In the genomic region with DNA sequence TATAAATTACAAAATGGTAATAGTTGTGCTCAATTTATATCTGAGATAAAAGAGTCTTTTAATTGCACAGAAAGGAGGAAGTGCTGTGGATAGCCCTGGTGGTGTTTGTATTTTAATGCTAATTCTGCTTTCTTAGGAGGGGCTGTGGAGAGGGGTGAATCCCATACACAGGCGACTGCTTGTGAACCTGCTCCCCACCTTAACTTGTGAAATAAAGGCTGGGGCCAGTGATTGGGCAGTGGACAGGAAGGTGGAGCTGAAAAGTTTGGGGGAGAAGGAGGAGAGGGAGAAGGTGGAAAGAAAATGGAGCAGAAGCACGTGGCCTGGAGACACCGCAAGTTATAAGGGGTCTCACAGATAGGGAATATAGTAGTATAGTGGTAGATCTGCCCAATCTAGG, we compare ENCODE assay signal across 27 mouse cellular contexts. TPM values are rescaled to one million over a fixed set of nuclear protein-coding genes. Genes with fewer than 3 reads are reported as not detected.
DNase-seq lines count a peak whose midpoint lies in the region; ATAC-seq and TF ChIP-seq lines count a peak whose summit lies in the region.
"Had no signal": no experiment of that assay in that cellular context is flagged by ENCODE, and none has a peak within 500 bp of the region (broad histone marks: within the 10 kb centered on the region; RNA-seq: fewer than 3 reads in every experiment).

No protein-coding gene starts in this region.

- H3K4me2 ChIP-seq in forebrain, embryonic 11.5 days (ENCODE audit: low read depth, low read length, severe bottlenecking) = no peak overlapping the region
- H3K4me2 ChIP-seq in forebrain, embryonic 12.5 days = no peak overlapping the region
- H3K4me2 ChIP-seq in hindbrain, embryonic 12.5 days (replicated peaks) = no peak overlapping the region

- no peak overlapping the region for H3K9ac ChIP-seq in forebrain, embryonic 11.5 days (ENCODE audit: low read length)
- H3K9ac ChIP-seq in forebrain, embryonic 12.5 days = no peak overlapping the region
- H3K9ac ChIP-seq in hindbrain, embryonic 12.5 days = no peak overlapping the region

- 79% methylated on average over 3 of the region's 3 CpGs for WGBS in forebrain, embryonic 11.5 days
- 63% methylated on average over 3 of the region's 3 CpGs for WGBS in forebrain, embryonic 12.5 days
- WGBS in hindbrain, embryonic 12.5 days = 68% methylated on average over 3 of the region's 3 CpGs

- DNase-seq in forebrain, embryonic 11.5 days (ENCODE audit: low spot score) = peak; percentile 43
- DNase-seq in ES-CJ7 (ENCODE audit: low read depth, low spot score) (peak; percentile 74), R1 (ENCODE audit: low read depth, low spot score) (peak; percentile 69)
- no peak for DNase-seq in layer of hippocampus, postnatal 10 days (ENCODE audit: low spot score in 2 of 2)
- DNase-seq in right cerebral cortex, postnatal 25 days = no peak
- DNase-seq: adrenal gland, adult 2 months; adrenal gland, adult 8-10 months; adrenal gland, postnatal 10 days; adrenal gland, postnatal 14 days; adrenal gland, postnatal 25 days; adrenal gland, postnatal 36 days; B cell, adult 2 months; cerebellum, adult 11 months; cerebellum, adult 11-12 months; cerebellum, adult 18-20 months; cerebellum, adult 2 months; cerebellum, adult 8-10 months had no signal

- H3K27me3 ChIP-seq in forebrain, embryonic 11.5 days (ENCODE audit: control insufficient read depth, insufficient read depth, low read length) = no peaks in the 10 kb centered on the region
- H3K27me3 ChIP-seq in forebrain, embryonic 12.5 days = peaks cover 5% of the 10 kb centered on the region; the same call in 1 of the 2 replicates
- H3K27me3 ChIP-seq in E14TG2a.4 (ENCODE audit: insufficient read depth, low read length) = 0 out of 2 replicates have a peak, but pooled peaks cover 3% of the 10 kb centered on the region
- no peaks in the 10 kb centered on the region for H3K27me3 ChIP-seq in hindbrain, embryonic 12.5 days
- H3K27me3 ChIP-seq: CH12.LX had no signal

- H3K4me3 ChIP-seq in forebrain, embryonic 11.5 days (ENCODE audit: low read depth, low read length) = no peak overlapping the region
- H3K4me3 ChIP-seq in forebrain, embryonic 12.5 days (replicated peaks) = no peak overlapping the region
- H3K4me3 ChIP-seq in E14TG2a.4 (replicated peaks; ENCODE audit: low read length) = 0 out of 2 replicates have a peak overlapping the region, but pooled peaks have one; percentile 11
- H3K4me3 ChIP-seq in hindbrain, embryonic 12.5 days = no peak overlapping the region

- ATAC-seq in forebrain, embryonic 11.5 days (replicated peaks; ENCODE audit: low FRiP score) = no peak
- no peak for ATAC-seq in forebrain, embryonic 12.5 days (ENCODE audit: low FRiP score)
- ATAC-seq in hindbrain, embryonic 12.5 days (ENCODE audit: low FRiP score) = no peak
- ATAC-seq: activated CD4-positive, CD25-positive, alpha-beta regulatory T cell, adult 4 months; CD4-positive, CD25-positive, alpha-beta regulatory T cell, adult 4 months; Patski had no signal

- H3K4me1 ChIP-seq in forebrain, embryonic 11.5 days (replicated peaks; ENCODE audit: control insufficient read depth, insufficient read depth, low read length) = no peaks in the 10 kb centered on the region; the same call in 1 of the 2 replicates
- peaks cover 20% of the 10 kb centered on the region for H3K4me1 ChIP-seq in forebrain, embryonic 12.5 days
- peaks cover 68% of the 10 kb centered on the region for H3K4me1 ChIP-seq in E14TG2a.4 (replicated peaks; ENCODE audit: low read depth, low read length)
- peaks cover 13% of the 10 kb centered on the region for H3K4me1 ChIP-seq in hindbrain, embryonic 12.5 days

- no peak overlapping the region for H3K27ac ChIP-seq in forebrain, embryonic 11.5 days (ENCODE audit: low read depth, low read length)
- H3K27ac ChIP-seq in forebrain, embryonic 12.5 days = no peak overlapping the region
- no peak overlapping the region for H3K27ac ChIP-seq in hindbrain, embryonic 12.5 days

- no peaks in the 10 kb centered on the region for H3K9me3 ChIP-seq in forebrain, embryonic 11.5 days (ENCODE audit: control insufficient read depth, low read length)
- H3K9me3 ChIP-seq in forebrain, embryonic 12.5 days = no peaks in the 10 kb centered on the region
- peaks cover 7% of the 10 kb centered on the region for H3K9me3 ChIP-seq in E14TG2a.4 (ENCODE audit: low read length)
- H3K9me3 ChIP-seq in hindbrain, embryonic 12.5 days (replicated peaks) = no peaks in the 10 kb centered on the region
- H3K9me3 ChIP-seq: G1E had no signal

- no peaks in the 10 kb centered on the region for H3K36me3 ChIP-seq in forebrain, embryonic 11.5 days (ENCODE audit: control insufficient read depth, insufficient read depth, low read length)
- no peaks in the 10 kb centered on the region for H3K36me3 ChIP-seq in forebrain, embryonic 12.5 days (replicated peaks)
- H3K36me3 ChIP-seq in E14TG2a.4 (ENCODE audit: insufficient read depth, low read length) = 0 out of 2 replicates have a peak, but pooled peaks cover 3% of the 10 kb centered on the region
- no peaks in the 10 kb centered on the region for H3K36me3 ChIP-seq in hindbrain, embryonic 12.5 days
- H3K36me3 ChIP-seq: G1E had no signal

- no peak for TF ChIP-seq CTCF in E14TG2a.4 (conservative IDR thresholded peaks at IDR 0.05; ENCODE audit: low read length)

RNA-seq across cellular contexts. Expression of gene St8sia1, which starts 32.6 kb away (rescaled TPM):
- 2.4 and 3.1 TPM in 2 replicates for polyA plus RNA-seq in forebrain, embryonic 11.5 days (2014; fragmentation: Nextera tagmentation; extraction: Ambion mirVana)
- 6.3 and 6.4 TPM in 2 replicates for polyA plus RNA-seq in forebrain, embryonic 12.5 days (2016; fragmentation: Nextera tagmentation; extraction: Ambion mirVana)
- polyA plus RNA-seq in hindbrain, embryonic 12.5 days (2016; fragmentation: Nextera tagmentation; extraction: Ambion mirVana) = 9.1 TPM in 2 replicates
- 10 to 100 TPM; 33.8 to 36.2 TPM for total RNA-seq in layer of hippocampus, postnatal 10 days (2021)
- total RNA-seq: MEL had no signal
- polyA plus RNA-seq: C2C12, G1E had no signal

Comparison
In these comparisons a context has a peak if more than half of its experiments do, and no peak if none do; other contexts are left out.
1. DNase-seq: peak in forebrain, embryonic 11.5 days (single experiment), ES-CJ7 (single experiment) and R1 (single experiment); none in layer of hippocampus, postnatal 10 days (0 of 2) and right cerebral cortex, postnatal 25 days (single experiment).